Mouse (Mus musculus): ENCODE data around the gene Asb8. TPM values are rescaled to one million over a fixed set of nuclear protein-coding genes. Genes with fewer than 3 reads are reported as not detected.

Asb8 gene
- polyA plus RNA-seq, 1 experiment from 2014 or later = 40.4 TPM

DNA sequence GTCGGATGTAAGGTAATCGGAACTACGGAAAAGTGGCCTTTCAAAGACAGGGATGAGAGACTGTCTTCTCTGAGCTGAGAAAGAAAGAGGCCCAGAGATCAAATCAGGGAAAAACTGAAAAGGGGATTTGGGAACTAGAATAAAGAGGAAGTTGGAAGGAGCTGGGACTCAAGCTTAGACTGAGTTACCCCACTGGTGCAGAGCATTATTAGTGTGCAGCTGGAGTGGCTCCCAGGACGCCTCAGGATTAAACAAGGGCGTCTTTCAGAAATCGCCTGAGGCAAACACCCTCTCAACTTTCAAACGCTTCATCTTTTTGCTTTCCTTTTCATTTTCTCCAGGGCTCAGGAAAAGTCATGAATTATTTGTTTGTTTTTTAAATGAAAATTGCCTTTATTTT lies 12.5 kb downstream of the Asb8 start:
- Histone ChIP-seq H3K36me3 (no peaks in the 10 kb centered on the region), H3K27me3 (ENCODE audit: low read depth, poor library complexity, severe bottlenecking) (no peaks in the 10 kb centered on the region), H3K4me1 (no peaks in the 10 kb centered on the region), H3K9me3 (replicated peaks) (no peaks in the 10 kb centered on the region), H3K4me3 (no peak overlapping the region), H3K27ac (no peak overlapping the region)
- no peak for DNase-seq (ENCODE audit: low spot score)
- 78% methylated on average over 7 of the region's 7 CpGs for WGBS

DNA sequence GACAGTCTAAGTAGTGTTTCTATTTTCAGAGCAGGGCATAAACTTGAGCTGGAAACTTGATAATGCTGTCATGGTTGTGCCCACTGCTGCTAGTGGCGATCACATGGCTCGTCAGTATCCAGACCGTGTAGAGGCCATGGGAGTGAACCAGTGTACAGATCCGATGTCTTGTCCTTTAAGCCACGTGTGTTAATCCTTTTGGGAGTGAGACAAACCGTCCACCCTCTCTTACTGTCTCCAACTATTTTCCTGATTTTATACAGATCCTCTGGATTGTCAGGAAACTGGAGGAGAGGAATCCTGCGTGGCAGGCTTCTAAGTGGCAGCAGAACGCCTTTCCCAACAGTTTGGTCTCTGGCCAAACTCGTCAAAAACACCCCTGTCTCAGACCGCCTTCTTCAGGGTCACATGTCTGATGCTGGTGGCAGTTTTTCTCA lies 16.2 kb downstream of the Asb8 start:
- Histone ChIP-seq H3K4me3 (no peak overlapping the region), H3K4me1 (peaks cover 14% of the 10 kb centered on the region), H3K36me3 (no peaks in the 10 kb centered on the region), H3K27me3 (ENCODE audit: low read depth, poor library complexity, severe bottlenecking) (no peaks in the 10 kb centered on the region), H3K27ac (no peak overlapping the region), H3K9me3 (replicated peaks) (no peaks in the 10 kb centered on the region)
- DNase-seq (ENCODE audit: low spot score) = no peak
- 82% methylated on average over 10 of the region's 10 CpGs for WGBS

DNA sequence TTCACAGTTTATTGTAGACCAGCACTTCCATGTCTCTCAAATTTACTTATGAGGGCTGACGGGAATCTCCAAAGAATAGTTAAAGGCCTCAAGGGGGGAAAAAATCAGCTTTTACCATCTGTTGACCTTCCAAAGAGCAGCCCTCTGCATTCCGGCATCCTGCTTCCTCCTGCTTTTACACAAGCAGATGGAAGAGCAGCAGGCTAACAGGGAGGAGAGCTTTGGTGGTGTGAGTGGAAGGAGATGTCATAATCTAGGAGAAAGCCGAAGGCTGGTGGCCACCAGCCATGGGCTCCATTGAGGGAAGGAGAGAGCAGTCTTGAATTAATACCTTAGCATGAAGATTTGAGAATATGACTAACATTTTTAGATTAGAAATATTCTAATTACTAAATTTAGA lies 17.1 kb downstream of the Asb8 start:
- no peak for DNase-seq (ENCODE audit: low spot score)
- WGBS = 85% methylated on average over 3 of the region's 3 CpGs
- no peaks in the 10 kb centered on the region for H3K9me3 ChIP-seq (replicated peaks)

DNA sequence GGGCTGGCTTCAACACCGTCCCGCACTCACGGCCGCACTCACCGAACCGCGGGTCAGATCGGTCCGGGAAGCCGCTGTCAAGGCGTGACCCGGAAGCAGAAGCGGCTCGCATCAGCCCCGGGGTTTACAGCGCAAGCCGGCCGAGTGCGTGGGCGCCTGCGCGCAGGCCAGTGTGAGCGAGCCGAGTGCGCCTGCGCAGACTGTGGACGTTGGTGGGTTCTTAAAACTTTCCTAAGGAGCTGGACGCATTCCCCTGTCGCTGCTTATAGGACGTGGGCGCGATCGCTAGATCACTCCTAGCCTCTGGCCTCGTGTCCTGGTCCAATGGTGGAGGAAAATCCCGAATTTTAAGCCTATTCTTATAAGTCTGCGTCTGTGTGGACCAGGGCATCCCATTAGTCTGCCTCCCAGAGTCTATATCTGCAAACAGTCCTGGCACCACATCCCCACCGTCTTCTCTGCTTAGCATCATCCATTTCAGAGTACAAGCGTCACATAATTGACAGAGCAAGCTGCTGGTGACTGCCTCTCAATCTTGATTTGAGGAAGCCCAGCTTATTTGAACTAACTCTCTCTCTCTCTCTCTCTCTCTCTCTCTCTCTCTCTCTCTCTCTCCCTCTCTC lies 19.8 kb downstream of the Asb8 start:
- WGBS = 1% methylated on average over 38 of the region's 38 CpGs
- no peaks in the 10 kb centered on the region for H3K27me3 ChIP-seq (ENCODE audit: low read depth, poor library complexity, severe bottlenecking)
- H3K36me3 ChIP-seq = peaks cover 19% of the 10 kb centered on the region
- peak; percentile 96 for DNase-seq (ENCODE audit: low spot score)
- H3K4me3 ChIP-seq = peak overlapping the region; percentile 100
- no peaks in the 10 kb centered on the region for H3K9me3 ChIP-seq (replicated peaks)
- H3K4me1 ChIP-seq = peaks cover 14% of the 10 kb centered on the region
- peak overlapping the region; percentile 90 for H3K27ac ChIP-seq

More for the DNA sequence above, 17.1 kb downstream of the Asb8 start:
- Histone ChIP-seq H3K4me3 (no peak overlapping the region), H3K4me1 (peaks cover 14% of the 10 kb centered on the region), H3K27me3 (ENCODE audit: low read depth, poor library complexity, severe bottlenecking) (no peaks in the 10 kb centered on the region), H3K27ac (no peak overlapping the region), H3K36me3 (no peaks in the 10 kb centered on the region)

DNA sequence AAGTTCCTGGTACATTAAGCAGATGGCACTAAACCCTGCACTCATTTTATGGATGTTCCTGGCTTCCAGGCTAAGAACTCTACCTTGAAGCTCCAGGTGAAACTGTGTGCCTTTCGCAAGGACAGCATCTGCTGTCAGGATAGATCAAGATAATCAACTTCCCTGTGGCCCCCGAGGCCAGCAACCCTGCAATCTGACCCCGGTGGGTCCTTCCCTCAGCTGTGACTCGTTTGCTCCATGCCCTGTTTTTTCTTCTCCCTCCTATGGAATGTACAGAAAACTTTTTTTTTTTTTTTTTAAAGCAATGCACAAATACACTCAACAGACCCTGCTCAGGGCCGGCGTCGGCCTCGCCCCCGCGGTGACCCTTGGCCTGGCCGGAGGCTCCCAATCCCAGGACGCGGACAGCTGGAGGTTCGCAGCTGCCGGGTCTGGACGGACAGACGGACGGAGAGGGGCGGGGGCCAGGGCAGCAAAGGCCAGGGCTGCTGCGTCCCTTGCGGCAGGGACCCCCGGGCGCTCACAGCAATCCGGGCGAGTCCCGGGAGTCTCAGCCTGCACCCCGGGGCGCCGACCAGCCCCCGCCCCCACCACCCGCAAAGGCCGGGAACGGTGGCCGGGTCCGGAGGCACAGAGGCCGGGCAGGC lies 20.4 kb downstream of the Asb8 start:
- peaks cover 26% of the 10 kb centered on the region for H3K36me3 ChIP-seq
- H3K4me3 ChIP-seq = peak overlapping the region; percentile 100
- DNase-seq (ENCODE audit: low spot score) = no peak
- H3K4me1 ChIP-seq = peaks cover 14% of the 10 kb centered on the region
- peak overlapping the region; percentile 90 for H3K27ac ChIP-seq
- WGBS = under 1% methylated on average over 36 of the region's 36 CpGs
- no peaks in the 10 kb centered on the region for H3K9me3 ChIP-seq (replicated peaks)
- H3K27me3 ChIP-seq (ENCODE audit: low read depth, poor library complexity, severe bottlenecking) = no peaks in the 10 kb centered on the region

DNA sequence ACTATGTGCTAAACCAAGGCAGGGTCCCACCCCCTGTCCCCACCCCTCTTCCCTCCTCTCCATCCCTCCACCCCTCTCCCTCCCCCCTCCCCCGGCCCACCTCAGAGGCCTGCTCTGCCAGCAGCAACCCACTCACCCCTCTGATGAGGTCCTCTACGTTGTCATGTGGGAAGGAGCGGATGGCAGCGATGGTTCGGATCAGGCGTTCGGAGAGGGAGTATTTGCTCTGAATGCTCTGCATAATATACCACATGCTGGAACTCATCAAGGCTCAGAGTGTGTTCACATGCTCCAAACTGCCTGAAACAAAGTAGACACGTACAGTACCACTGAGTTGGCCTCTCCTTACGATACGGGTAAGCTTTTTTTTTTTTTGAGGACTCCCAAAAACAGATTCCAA lies 22.9 kb downstream of the Asb8 start:
- H3K9me3 ChIP-seq (replicated peaks) = no peaks in the 10 kb centered on the region
- no peak overlapping the region for H3K4me3 ChIP-seq
- H3K36me3 ChIP-seq = peaks cover 47% of the 10 kb centered on the region
- H3K4me1 ChIP-seq = peaks cover 14% of the 10 kb centered on the region
- DNase-seq (ENCODE audit: low spot score) = no peak
- 85% methylated on average over 10 of the region's 10 CpGs for WGBS
- no peak overlapping the region for H3K27ac ChIP-seq
- no peaks in the 10 kb centered on the region for H3K27me3 ChIP-seq (ENCODE audit: low read depth, poor library complexity, severe bottlenecking)

DNA sequence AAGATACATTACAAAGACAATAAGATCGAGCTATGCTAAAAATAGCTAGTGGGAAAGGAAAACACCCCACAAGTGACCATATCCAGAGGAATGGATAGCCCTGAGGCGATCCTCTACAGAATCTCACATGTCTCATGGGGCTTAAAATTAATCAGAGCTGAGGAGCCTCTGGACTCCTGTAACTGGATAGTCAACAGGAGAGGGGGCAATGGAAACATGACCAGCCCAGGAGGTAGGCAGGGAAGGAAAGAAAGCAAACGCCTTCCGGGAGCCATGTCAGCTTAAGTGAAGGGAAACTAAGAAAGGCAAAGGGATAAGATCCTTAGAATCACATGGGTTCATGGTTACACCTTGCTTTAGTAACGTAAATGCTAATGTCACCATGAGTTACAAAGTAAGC lies 24.6 kb downstream of the Asb8 start:
- DNase-seq (ENCODE audit: low spot score) = no peak
- Histone ChIP-seq H3K27ac (no peak overlapping the region), H3K36me3 (peaks cover 64% of the 10 kb centered on the region), H3K27me3 (ENCODE audit: low read depth, poor library complexity, severe bottlenecking) (no peaks in the 10 kb centered on the region), H3K9me3 (replicated peaks) (no peaks in the 10 kb centered on the region), H3K4me1 (peaks cover 10% of the 10 kb centered on the region), H3K4me3 (no peak overlapping the region)
- 98% methylated on average over 5 of the region's 5 CpGs for WGBS

DNA sequence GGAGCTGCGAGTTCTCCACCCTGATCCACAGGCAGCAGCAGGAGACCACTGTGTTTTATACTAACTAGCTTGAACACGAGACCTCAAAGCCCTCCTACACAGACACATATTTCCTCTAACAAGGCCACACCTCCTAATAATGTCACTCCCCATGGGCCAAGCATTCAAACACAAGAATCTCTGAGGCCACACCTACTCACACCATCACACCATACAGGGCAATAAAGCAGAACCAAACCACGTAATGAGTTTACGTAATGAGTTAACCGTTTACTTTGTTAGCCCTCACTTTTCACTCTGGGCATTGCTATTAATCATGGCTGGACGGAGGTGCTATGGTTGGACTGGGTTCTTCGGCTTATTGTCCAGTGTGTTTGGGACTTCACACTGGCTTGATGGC lies 25.7 kb downstream of the Asb8 start:
- no peak for DNase-seq (ENCODE audit: low spot score)
- Histone ChIP-seq H3K4me1 (peaks cover 6% of the 10 kb centered on the region), H3K9me3 (replicated peaks) (no peaks in the 10 kb centered on the region), H3K27ac (no peak overlapping the region), H3K36me3 (peaks cover 75% of the 10 kb centered on the region), H3K27me3 (ENCODE audit: low read depth, poor library complexity, severe bottlenecking) (no peaks in the 10 kb centered on the region), H3K4me3 (no peak overlapping the region)
- 75% methylated on average over 7 of the region's 7 CpGs for WGBS

DNA sequence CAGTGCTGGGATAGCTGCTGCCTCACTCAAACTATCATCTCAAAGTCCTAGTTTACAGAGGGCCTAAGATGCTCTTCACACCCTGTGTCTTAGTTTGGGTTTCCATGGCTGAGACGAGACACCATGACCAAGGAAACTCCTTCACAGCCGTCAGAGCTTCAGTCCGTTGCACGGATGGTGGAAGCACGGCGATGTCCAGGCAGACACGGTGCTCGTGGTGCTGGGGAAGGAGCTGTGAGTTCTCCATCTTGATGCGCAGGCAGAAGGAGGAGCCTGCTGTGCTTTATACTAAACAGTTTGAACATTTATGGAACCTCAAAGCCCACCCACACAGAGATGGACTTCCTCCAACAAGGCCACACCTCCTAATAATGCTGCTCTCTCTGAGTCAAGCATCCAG lies 28.6 kb downstream of the Asb8 start:
- Histone ChIP-seq H3K36me3 (peaks cover 95% of the 10 kb centered on the region), H3K27ac (no peak overlapping the region), H3K9me3 (replicated peaks) (no peaks in the 10 kb centered on the region), H3K4me1 (no peaks in the 10 kb centered on the region), H3K4me3 (no peak overlapping the region), H3K27me3 (ENCODE audit: low read depth, poor library complexity, severe bottlenecking) (no peaks in the 10 kb centered on the region)
- 92% methylated on average over 9 of the region's 9 CpGs for WGBS
- no peak for DNase-seq (ENCODE audit: low spot score)

DNA sequence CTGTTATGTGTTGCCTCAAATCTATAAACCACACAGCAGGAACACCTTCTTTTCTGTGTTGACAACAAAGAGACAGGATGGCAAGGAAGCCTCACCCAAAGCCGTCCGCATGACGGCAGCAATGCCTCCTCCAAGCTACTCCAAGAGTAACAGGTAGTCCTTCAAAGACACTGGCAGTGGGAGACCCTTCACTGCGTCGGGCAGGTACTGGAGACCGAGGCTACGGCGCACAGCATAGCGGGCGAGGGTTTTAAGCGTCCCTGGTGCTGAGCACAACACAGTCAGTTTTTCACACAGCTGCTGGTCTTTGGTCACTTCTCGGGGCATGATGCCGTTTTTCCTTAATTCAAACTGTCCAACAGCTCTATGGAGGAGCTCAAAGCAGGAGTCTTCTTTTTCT lies 29.8 kb downstream of the Asb8 start:
- DNase-seq (ENCODE audit: low spot score) = no peak
- no peaks in the 10 kb centered on the region for H3K4me1 ChIP-seq
- no peaks in the 10 kb centered on the region for H3K27me3 ChIP-seq (ENCODE audit: low read depth, poor library complexity, severe bottlenecking)
- no peak overlapping the region for H3K27ac ChIP-seq
- no peaks in the 10 kb centered on the region for H3K9me3 ChIP-seq (replicated peaks)
- WGBS = 93% methylated on average over 13 of the region's 13 CpGs
- H3K4me3 ChIP-seq = no peak overlapping the region
- peaks cover 97% of the 10 kb centered on the region for H3K36me3 ChIP-seq

DNA sequence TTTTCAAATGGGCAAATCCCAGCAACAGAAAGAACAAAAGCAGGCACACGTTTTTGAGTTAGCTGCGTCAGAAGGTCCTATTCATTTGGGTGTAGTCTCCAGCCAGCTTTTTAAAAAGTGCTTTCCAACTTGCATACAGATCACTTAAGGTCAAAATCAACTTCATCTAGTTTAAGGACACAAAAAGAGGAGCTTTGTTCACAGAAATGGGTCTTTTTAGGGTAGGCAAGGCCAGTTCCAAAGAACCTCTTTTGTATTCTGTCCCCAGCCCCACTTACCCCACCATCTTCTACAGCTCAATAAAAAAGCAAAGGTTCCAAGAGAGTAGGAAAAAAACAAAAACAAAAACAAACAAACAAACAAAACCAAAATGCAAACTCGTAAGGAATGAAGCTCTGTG lies 30.8 kb downstream of the Asb8 start:
- Histone ChIP-seq H3K4me1 (no peaks in the 10 kb centered on the region), H3K36me3 (peaks cover 97% of the 10 kb centered on the region), H3K27me3 (ENCODE audit: low read depth, poor library complexity, severe bottlenecking) (no peaks in the 10 kb centered on the region), H3K9me3 (replicated peaks) (no peaks in the 10 kb centered on the region), H3K27ac (no peak overlapping the region), H3K4me3 (no peak overlapping the region)
- 85% methylated on average over 3 of the region's 3 CpGs for WGBS
- no peak for DNase-seq (ENCODE audit: low spot score)

DNA sequence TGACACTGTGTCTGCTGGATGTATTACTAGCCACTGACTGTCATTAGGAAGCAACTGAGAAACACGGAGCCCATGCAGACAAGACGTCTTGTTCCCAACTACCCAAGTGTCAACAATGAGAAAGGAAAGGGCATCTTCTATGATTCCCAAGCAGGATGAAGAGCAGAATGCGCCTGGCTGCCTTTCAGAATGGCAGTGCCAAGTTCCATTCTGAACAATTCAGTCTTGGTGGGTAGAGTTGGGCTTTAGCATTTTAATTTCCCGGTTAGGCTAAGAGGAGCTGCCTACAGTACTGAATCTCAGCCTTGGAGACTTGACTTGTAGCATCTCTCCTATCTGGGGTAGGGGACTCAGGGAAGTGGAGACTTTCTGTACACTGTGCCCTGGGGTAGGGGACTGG lies 31.4 kb downstream of the Asb8 start:
- H3K27me3 ChIP-seq (ENCODE audit: low read depth, poor library complexity, severe bottlenecking) = no peaks in the 10 kb centered on the region
- no peaks in the 10 kb centered on the region for H3K4me1 ChIP-seq
- H3K4me3 ChIP-seq = no peak overlapping the region
- H3K27ac ChIP-seq = no peak overlapping the region
- peaks cover 95% of the 10 kb centered on the region for H3K36me3 ChIP-seq
- 93% methylated on average over 4 of the region's 4 CpGs for WGBS
- no peak for DNase-seq (ENCODE audit: low spot score)
- no peaks in the 10 kb centered on the region for H3K9me3 ChIP-seq (replicated peaks)

DNA sequence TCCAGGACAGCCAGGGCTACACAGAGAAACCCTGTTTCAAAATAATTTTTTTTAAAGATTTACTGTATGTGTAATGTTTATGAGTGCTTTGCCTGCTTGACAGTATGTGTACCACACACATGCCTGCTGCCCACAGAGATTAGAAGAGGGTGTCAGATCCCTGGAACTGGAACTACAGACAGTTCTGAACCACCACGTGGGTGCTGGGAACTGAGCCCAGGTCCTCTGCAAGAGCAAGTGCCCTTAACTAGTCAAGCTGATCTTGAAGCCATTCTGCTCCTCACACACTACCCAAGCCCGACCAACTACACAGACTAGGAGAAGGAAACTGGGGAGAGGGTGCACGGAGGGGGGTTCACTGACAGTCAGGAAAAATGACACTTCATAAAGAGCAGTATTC lies 32.0 kb downstream of the Asb8 start:
- no peak overlapping the region for H3K27ac ChIP-seq
- peaks cover 91% of the 10 kb centered on the region for H3K36me3 ChIP-seq
- H3K4me3 ChIP-seq = no peak overlapping the region
- 83% methylated on average over 3 of the region's 3 CpGs for WGBS
- H3K27me3 ChIP-seq (ENCODE audit: low read depth, poor library complexity, severe bottlenecking) = no peaks in the 10 kb centered on the region
- 0 out of 2 replicates have a peak, but pooled peaks cover 2% of the 10 kb centered on the region for H3K4me1 ChIP-seq
- no peak for DNase-seq (ENCODE audit: low spot score)
- no peaks in the 10 kb centered on the region for H3K9me3 ChIP-seq (replicated peaks)

Data from limb, embryonic 10.5 days (tissue).